Mouse (Mus musculus) gastrocnemius, adult 2 months (tissue): ENCODE results near the gene Slc3a2. TPM values are rescaled to one million over a fixed set of nuclear protein-coding genes. Genes with fewer than 3 reads are reported as not detected.

Source experiments
- DNase-seq: peaks from one replicate; pipeline ENCODE4 v3.0.0; 2022
- H3K27ac ChIP-seq: fragments of 200-600 bp; 2 replicates; pipeline ENCODE4 v1.8.1; 2022; ENCODE audit warnings: mild to moderate bottlenecking
- H3K4me3 ChIP-seq: fragments of 200-600 bp; 2 replicates; pipeline ENCODE4 v1.8.1; 2022; ENCODE audit warnings: mild to moderate bottlenecking, moderate library complexity
- CTCF ChIP-seq: fragments of 200-600 bp; IDR thresholded peaks from 2 replicates; pipeline ENCODE4 v1.8.1; 2022; ENCODE audit warnings: antibody characterized with exemption, mild to moderate bottlenecking, moderate library complexity
- intact Hi-C: fragments of 180-260 bp; cut with DNase I; formaldehyde crosslinking; loops from one replicate; pipeline ENCODE4 v1.15.1; 2025
- total RNA-seq, 2 experiments: library from RNA; stranded (reverse); gene quantifications; 2 replicates each; pipeline ENCODE4 v1.2.3; 2021

Slc3a2 gene
- total RNA-seq, 2 experiments from 2014 or later: 33.9 to 35.1 TPM

DNA sequence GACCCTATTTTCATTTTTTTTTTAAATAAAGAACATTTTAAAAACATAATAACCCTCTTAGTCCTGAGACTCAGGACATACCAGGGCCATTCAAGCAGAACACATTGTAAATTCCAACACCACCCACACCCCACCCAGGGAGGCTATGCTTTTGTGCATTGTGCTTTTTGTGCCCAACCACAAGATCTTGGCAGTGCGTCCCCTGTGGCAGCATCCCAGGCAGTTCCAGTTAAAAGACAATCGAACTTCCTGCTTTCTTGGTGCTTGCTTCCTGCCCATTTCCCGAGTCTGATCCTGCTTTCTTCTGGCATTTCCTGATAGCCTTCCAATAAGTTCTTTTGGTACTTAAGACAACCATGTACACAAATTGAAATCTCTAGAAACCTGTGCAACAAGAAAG is 20.7 kb downstream of the Slc3a2 start:
- no peak for TF ChIP-seq CTCF
- H3K27ac ChIP-seq: peak overlapping the region; percentile 55
- peak; percentile 45 for DNase-seq
- H3K4me3 ChIP-seq: no peak overlapping the region
- intact Hi-C loops: no loop called here

DNA sequence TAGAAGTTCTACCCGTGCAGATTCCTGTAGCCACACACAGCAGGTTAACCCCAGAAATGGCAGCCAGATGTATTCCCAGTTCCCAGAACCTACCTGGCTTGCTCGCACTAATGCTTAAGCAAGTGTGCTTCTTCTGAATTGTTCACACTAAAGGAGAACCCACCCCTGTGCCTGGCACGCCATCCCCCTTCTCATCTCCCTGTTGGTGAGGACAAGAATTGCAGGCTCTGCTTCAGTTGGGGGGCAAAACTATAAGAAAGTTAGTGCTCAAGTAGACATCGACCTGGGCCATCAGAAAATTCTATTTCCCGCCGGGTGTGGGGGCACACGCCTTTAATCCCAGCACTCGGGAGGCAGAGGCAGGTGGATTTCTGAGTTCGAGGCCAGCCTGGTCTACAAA is 23.5 kb downstream of the Slc3a2 start:
- Histone ChIP-seq H3K27ac (no peak overlapping the region), H3K4me3 (no peak overlapping the region)
- DNase-seq: no peak
- no peak for TF ChIP-seq CTCF
- intact Hi-C loops: no loop called here

DNA sequence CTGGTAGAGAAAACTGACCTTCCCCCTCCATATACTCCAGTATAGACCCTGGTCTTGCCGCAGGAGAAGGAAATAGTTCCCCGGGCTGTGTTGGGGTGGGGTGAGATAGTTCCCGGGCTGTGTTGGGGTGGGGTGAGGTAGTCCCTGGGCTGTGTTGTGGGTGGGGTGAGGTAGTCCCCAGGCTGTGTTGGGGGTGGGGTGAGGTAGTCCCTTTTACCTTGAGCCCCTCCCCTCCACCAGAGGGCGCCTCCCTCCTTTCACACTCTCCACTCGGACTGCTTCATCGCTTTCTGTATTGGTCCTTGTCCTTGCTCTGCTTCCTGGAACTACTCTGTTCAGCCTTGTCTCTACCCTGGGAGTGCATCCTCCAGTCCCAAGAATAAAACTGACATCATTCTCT is 27.8 kb downstream of the Slc3a2 start:
- peak; percentile 50 for DNase-seq
- Histone ChIP-seq H3K4me3 (no peak overlapping the region), H3K27ac (no peak overlapping the region)
- intact Hi-C loops: no loop called here
- TF ChIP-seq CTCF: peak; percentile 49

DNA sequence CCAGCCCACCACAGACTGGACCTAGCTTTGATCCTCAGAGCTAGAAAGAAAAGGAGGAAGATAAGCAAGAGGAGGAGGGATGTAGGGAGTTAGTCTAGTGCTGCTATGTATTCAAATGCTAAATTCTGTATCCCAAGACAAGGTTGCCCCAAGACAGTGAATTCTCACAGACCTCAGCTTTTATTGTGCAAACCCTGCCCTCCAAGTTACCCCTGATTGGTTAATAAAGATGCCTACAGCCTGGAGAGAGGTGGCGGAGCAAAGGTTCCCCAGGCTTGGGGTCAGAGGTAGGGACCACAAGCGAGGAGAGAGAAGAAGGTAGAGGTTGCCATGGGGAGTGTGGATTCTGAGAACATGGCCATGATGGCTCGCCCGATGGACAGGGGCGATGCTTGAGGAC is 30.4 kb downstream of the Slc3a2 start:
- intact Hi-C loops: no loop called here
- Histone ChIP-seq H3K27ac (no peak overlapping the region), H3K4me3 (no peak overlapping the region)
- no peak for DNase-seq
- TF ChIP-seq CTCF: no peak

DNA sequence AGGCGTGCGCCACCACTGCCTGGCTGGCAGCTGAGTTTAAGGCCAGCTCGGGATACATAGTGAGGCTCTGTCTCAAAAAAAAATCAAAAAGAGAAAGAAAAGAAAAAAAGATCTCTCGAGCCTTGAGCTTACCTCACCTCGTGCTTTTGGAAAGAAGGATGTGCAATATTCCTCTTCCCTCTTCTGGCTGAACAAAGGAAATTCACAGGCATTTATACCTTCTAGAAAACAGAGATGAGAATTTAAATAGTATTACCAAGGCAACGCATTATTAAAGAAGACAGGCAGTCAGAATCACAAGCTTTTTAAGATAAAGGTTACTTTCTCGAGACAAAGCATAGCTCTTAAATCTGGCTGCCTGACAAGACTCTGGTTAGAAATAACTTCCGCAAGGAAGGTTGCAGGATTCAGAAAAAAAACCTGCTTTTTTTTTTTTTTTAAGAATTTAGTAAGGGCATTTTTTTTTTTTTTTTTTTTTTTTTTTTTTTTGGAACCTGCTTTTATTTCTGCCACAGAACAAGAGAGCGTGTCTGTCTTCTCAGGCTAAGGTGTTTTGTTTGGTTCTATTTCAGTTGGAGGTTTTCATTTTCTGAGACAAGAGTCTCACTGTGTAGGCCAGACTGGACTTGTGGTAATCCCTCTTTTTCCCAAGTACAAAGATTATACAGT is 31.2 kb downstream of the Slc3a2 start:
- intact Hi-C loops: no loop called here
- no peak for DNase-seq
- Histone ChIP-seq H3K27ac (no peak overlapping the region), H3K4me3 (no peak overlapping the region)
- TF ChIP-seq CTCF: no peak

DNA sequence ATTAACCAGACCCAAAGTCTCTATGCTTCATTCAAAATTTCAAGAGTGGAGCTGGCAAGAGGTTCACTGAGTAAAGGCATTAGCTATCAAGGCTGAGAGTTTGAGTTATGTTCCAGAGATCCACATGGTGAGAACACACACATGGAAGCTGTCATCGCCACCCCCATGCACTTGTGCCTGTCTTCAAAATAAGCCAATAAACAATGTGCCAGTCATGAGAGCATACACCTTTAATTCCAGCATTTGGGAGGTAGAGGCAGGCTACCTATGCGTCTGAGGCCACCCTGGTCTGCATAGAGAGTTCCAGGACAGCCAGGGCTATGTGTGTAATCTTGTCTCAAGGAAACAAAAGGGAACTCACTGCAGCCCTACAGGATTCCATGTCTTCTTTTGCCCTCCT is 39.5 kb downstream of the Slc3a2 start:
- intact Hi-C loops: loop anchor here (1.0 kb wide), 1 partner anchor 105 kb away; no protein-coding TSS in a partner anchor

DNA sequence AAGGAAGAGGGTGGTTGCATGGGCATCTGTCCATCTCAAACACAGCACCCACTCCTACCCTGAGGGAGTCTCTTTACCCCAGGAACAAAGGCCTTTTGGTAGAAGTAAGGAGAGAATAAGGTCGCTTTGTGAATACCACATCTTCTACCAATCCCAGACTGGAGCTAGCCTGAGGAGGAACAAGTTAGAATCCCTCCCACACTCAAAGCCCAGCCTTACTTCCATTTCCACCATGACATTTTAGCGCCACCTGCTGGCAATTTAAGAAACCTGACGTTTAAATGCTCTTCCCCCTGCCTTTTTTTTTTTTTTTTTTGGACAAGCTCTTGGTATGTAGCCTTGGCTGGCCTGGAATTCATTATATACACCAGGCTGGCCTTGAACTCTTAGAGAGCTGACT is 40.2 kb downstream of the Slc3a2 start:
- peak; percentile 84 for TF ChIP-seq CTCF
- intact Hi-C loops: loop anchor here (1.0 kb wide), 1 partner anchor 105 kb away; no protein-coding TSS in a partner anchor
- Histone ChIP-seq H3K4me3 (no peak overlapping the region), H3K27ac (no peak overlapping the region)
- peak; percentile 59 for DNase-seq

More for the DNA sequence above, 39.5 kb downstream of the Slc3a2 start:
- TF ChIP-seq CTCF: no peak
- no peak overlapping the region for H3K27ac ChIP-seq
- H3K4me3 ChIP-seq: no peak overlapping the region
- no peak for DNase-seq

DNA sequence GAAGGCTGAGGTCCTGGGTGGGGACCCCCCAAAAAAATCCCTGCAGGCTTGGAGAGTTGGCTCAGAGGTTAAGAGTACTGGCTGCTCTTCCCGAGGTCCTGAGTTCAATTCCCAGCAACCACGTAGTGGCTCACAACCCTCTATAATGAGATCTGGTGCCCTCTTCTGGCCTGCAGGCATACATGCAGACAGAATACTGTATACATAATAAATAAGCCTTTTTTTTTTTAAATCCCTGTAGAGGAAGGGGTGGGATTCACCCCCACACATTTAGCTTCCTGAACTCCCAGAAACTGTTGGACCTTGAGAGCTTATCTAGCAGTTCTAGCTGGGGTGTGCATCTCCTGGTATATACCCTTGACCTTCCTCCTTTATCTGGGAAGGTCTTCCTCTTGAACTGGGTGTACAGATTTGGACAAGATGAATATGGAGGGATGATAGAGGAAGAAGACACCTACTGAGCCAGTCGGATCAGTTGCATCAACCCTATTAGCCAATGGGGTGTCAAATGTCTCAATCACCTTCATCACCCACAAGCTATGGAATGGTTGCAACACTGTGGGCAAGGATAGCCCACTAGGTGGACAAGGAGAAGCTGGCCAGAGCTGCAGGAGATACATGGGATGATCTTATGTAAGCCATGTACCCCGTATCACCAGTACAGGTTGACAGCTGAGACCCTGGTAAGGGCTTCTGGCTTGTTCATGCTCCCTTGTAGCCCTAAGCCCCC is 41.4 kb downstream of the Slc3a2 start:
- intact Hi-C loops: no loop called here
- H3K4me3 ChIP-seq: no peak overlapping the region
- TF ChIP-seq CTCF: peak; percentile 7; the same call in 1 of the 2 replicates
- H3K27ac ChIP-seq: no peak overlapping the region
- DNase-seq: no peak

DNA sequence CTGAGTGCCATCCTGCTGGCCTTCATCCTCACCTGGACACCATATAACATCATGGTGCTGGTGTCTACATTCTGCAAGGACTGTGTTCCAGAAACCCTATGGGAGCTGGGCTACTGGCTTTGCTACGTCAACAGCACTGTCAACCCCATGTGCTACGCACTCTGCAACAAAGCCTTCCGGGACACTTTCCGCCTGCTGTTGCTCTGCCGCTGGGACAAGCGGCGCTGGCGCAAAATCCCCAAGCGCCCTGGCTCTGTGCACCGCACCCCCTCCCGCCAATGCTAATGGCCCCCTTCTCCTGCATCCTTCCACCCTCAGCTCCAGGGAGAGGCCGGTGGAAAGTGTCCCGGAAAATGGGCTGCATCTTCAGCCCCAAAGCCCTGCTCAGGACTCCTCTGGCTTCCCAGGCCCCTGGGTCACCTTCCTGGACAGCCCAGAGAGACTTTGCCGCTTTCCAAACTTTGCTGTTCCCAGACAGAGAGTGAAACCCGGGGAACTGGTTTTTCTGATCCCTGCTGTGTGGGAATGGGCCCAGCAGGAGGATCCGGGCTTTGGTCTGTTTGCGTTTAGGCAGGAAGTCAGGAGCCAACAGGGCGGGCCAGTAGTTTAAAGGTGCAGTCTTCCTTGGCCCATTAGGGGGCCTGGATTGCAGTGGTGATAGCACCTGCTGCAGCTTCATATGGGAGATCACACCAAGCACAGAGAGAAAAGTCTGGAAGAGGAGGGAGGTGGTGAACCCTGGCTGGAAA is 44.0 kb downstream of the Slc3a2 start:
- intact Hi-C loops: no loop called here
- Histone ChIP-seq H3K4me3 (peak overlapping the region; percentile 64), H3K27ac (peak overlapping the region; percentile 77)
- DNase-seq: peak; percentile 30
- TF ChIP-seq CTCF: 0 out of 2 replicates have a peak, but pooled peaks have one; percentile 3

DNA sequence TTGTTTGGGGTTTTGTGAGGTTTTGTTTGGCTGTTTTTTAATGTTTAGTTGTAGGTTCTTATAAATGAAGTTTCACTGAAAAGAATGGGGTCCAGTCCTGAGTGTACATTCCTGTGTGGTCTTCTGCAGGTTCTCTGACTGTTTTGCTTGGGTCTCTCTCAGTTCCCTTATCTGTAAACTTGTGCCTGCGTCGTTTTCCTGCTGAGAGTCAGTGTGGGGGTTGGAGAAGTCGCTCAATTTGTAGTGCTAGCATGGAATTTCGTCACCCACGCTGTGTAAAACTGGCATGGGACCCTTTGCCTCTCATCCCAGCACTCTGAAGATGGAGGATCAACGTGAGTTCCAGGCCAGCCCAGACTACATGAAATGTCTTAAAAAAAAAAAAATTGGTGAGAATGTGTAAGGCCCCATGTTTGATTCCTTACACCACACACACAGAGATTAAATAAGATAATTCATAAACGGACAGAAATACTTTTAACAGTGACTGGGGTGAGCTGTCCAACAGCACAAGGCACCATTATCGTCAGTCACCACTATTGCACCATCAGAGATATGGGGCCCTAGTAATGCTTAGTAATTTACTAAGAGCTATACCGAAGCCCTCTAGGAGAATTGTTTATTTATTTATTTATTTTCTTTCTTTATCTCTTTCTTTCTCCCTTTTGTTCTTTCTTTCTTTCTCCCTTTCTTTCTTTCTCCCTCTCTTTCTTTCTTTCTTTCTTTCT is 49.7 kb downstream of the Slc3a2 start:
- Histone ChIP-seq H3K27ac (no peak overlapping the region), H3K4me3 (no peak overlapping the region)
- no peak for DNase-seq
- intact Hi-C loops: no loop called here
- no peak for TF ChIP-seq CTCF

DNA sequence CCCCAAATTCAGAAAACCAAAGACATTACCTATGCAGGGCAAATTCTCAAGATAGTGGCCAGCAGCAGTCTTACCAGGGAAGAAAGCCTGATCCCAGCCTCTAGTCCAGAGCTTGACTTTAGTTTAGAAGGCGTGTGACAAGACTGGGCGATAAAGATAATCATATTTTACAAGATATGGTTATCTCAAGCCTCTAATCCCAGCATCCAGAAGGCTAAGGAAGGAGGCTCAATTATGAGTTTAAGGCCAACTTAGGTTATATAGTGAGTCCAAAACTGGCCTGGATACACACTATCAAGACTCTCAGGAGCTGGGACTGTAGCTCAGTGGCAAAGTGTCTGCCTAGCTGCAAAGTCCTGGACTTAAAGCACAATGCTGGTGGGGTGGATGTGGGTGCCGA is 50.3 kb downstream of the Slc3a2 start:
- DNase-seq: no peak
- no peak for TF ChIP-seq CTCF
- intact Hi-C loops: no loop called here
- Histone ChIP-seq H3K27ac (no peak overlapping the region), H3K4me3 (no peak overlapping the region)

DNA sequence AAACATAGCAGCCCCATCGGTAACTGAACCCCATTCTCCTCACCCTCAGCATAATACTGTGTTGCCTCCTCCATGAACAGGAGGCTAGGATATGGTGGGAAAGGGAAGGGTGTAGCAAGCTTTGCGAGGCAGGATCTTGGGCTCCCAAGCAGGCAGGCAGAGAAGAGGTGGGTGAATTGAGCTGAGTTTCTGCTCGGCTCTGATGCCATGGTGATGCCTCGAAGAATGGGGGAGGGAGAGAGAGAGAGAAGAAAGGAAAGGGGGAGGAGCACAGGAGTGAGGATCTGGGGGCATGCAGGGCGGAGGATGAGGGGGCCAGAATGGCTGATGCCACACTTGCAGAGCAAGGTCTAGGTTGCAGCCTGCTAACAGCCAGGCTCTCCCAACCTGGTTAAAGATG is 57.4 kb downstream of the Slc3a2 start:
- no peak overlapping the region for H3K27ac ChIP-seq
- H3K4me3 ChIP-seq: no peak overlapping the region
- TF ChIP-seq CTCF: no peak
- no peak for DNase-seq
- intact Hi-C loops: no loop called here

DNA sequence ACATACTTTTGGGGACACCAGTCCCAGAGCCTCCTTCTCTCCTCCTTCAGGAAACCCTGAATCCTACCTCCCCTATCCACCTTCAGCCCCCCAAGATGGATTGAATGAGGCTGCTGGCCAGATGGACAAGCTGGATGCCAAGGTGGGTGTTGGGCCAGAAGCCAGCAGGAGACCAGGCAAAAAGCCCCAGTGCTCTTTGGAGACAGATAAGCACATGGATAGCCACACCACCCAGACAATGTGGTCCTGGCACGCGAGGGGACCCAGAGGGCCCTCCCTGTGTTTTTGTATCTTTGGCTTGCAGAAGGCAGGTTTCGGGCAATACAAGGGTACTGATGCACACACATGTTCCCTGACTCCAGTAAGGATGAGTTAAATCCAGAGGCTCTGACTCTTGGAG is 58.3 kb downstream of the Slc3a2 start:
- Histone ChIP-seq H3K27ac (no peak overlapping the region), H3K4me3 (no peak overlapping the region)
- intact Hi-C loops: no loop called here
- DNase-seq: no peak
- TF ChIP-seq CTCF: no peak
